Mouse (Mus musculus): Measurements from ENCODE around the gene Agfg2. TPM values are rescaled to one million over a fixed set of nuclear protein-coding genes. Genes with fewer than 3 reads are reported as not detected.
"Not testable (repeated sequence)": the region's sequence is repeated elsewhere in the genome, so short reads cannot be mapped to it uniquely, and the experiment has no call there.

The Agfg2 gene
- polyA plus RNA-seq, 1 experiment from 2014 or later: 16.6 TPM

DNA sequence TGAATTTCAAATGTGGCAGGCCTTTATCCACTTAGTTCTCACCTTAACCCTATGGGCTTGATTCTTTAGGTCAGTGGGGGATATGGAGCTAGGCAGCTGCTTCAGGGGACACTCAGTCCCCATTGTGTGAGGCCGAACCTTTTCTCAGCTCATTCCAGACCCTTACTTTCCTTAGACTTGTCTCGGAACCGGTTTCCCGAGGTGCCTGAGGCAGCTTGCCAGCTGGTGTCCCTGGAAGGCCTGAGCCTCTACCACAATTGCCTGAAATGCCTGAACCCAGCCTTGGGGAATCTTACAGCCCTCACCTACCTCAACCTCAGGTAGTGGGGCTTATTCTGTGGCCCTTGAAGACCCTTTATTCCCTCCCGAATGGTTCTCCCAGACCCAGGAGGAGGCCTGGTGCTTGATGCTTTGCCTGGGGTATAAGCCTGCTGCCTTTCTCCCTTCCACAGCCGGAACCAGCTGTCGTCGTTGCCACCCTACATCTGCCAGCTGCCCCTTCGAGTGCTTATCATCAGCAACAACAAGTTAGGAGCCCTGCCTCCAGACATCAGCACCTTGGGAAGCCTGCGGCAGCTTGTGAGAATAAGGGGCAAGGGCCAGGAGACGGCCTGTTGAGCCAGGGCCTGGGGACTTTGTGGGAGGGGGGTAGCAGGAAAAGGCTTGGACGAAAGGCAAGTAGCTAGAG lies 51.0 kb downstream of the Agfg2 start:
- no peak for ATAC-seq (ENCODE audit: low read depth)
- peak overlapping the region; percentile 32; the same call in 1 of the 2 replicates for H3K9ac ChIP-seq
- peaks cover 47% of the 10 kb centered on the region for H3K36me3 ChIP-seq
- no peaks in the 10 kb centered on the region for H3K9me3 ChIP-seq
- H3K27ac ChIP-seq (replicated peaks): no peak overlapping the region
- no peaks in the 10 kb centered on the region for H3K27me3 ChIP-seq
- no peak overlapping the region for H3K4me3 ChIP-seq
- peaks cover 38% of the 10 kb centered on the region for H3K4me1 ChIP-seq (replicated peaks)
- WGBS: 78% methylated on average over 12 of the region's 12 CpGs
- H3K4me2 ChIP-seq: no peak overlapping the region

DNA sequence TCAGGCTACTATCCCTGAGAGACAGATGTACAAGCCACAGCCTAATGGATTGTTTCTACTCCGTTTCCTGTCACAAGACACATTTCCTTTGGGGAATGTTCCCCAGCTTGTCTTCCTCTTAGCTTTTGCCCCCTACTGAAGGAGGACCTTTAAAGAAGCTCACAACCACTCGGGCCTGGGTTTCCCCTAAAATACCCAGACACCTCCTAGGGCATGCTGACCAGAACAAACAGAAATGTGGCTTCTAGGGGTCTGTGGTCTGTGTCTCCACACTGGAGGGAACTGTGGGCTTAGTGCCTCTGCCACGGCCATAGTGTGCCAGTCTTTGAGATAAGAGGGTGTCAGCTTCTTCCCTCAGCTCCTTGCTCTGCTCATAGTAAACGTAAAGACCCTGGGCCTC lies 52.9 kb downstream of the Agfg2 start:
- peaks cover 49% of the 10 kb centered on the region for H3K4me1 ChIP-seq (replicated peaks)
- peaks cover 27% of the 10 kb centered on the region for H3K36me3 ChIP-seq
- peak overlapping the region; percentile 86 for H3K4me2 ChIP-seq
- ATAC-seq (ENCODE audit: low read depth): no peak
- H3K27ac ChIP-seq (replicated peaks): peak overlapping the region; percentile 94
- 76% methylated on average over 4 of the region's 4 CpGs for WGBS
- H3K9me3 ChIP-seq: no peaks in the 10 kb centered on the region
- H3K4me3 ChIP-seq: peak overlapping the region; percentile 83
- no peaks in the 10 kb centered on the region for H3K27me3 ChIP-seq
- H3K9ac ChIP-seq: peak overlapping the region; percentile 86

DNA sequence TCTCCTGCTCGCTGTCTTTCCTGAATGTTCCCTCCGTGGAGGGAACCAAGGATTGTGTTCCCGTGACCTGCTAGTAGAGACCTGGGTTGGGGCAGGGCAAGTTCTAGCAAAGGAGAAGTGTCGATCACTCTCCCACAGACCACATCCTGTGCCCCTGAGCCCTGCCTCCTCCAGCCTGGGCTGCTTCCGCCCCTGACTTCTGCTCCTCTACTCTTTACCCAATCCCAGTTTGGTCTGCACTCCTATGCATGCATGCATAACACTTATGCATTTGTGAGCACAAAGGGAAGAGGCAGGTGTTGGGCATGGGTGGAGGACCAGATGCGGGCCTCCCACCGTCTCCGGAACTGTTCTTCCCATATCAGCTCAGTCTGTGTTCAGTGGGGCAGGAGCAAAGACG lies 53.4 kb downstream of the Agfg2 start:
- Histone ChIP-seq H3K4me2 (peak overlapping the region; percentile 86), H3K9me3 (no peaks in the 10 kb centered on the region), H3K27me3 (no peaks in the 10 kb centered on the region), H3K4me1 (replicated peaks) (peaks cover 49% of the 10 kb centered on the region), H3K36me3 (peaks cover 23% of the 10 kb centered on the region), H3K4me3 (peak overlapping the region; percentile 83), H3K27ac (replicated peaks) (peak overlapping the region; percentile 94), H3K9ac (peak overlapping the region; percentile 86)
- no peak for ATAC-seq (ENCODE audit: low read depth)
- WGBS: 58% methylated on average over 9 of the region's 9 CpGs

DNA sequence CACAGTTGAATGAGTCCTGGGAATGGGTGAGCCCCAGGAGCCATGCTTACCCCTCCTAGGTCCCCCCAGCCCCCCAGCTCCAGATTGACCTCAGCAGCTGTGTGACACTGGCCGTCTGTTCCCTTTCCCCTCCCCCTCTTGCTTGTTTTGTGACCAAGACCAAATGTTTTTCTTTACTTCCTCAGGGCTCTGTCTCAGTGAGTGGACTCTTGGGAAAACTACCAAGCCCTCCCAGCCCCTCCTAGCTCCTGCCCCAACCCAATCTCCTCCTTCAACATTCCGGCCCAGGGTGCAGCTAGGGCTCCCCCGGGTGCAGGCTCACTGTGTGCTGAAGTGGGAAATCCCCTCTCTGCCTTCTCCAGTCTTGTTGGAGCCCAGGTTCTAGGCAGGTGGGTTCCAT lies 53.9 kb downstream of the Agfg2 start:
- peak overlapping the region; percentile 86 for H3K9ac ChIP-seq
- H3K36me3 ChIP-seq: peaks cover 17% of the 10 kb centered on the region
- peak overlapping the region; percentile 94 for H3K27ac ChIP-seq (replicated peaks)
- ATAC-seq (ENCODE audit: low read depth): no peak
- H3K4me2 ChIP-seq: peak overlapping the region; percentile 86
- WGBS: 30% methylated on average over 3 of the region's 3 CpGs
- H3K27me3 ChIP-seq: no peaks in the 10 kb centered on the region
- no peaks in the 10 kb centered on the region for H3K9me3 ChIP-seq
- peaks cover 49% of the 10 kb centered on the region for H3K4me1 ChIP-seq (replicated peaks)
- H3K4me3 ChIP-seq: peak overlapping the region; percentile 83

DNA sequence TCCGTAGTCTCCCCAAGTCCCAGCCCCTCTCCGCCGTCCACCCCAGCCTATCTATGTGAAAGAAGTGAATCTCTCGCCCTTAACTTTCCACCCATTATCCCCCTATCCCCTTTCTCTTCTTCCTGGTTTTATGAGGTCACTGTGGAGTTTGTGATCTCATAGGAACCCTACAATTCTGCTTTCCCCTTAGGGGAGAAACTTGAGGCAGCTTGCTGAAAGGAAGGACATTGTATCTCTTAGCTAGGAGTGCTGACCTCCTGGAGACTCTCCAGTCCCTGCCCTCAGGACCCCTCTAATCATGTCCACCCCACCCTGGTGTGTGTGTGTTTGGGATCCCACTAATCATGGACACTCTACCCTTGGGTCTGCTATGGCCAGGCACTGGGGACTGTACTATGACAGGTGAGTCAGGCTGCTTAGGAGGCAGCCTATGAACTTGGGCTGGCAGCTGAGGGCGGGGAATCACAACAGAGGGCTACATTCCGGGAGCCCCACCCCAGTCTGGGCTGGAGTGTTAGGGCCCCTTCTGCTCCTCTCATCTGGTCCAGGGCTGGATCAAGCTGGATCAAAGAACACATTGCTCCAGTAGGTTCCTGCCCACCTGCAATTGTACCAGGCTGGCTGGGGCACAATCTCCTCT lies 54.5 kb downstream of the Agfg2 start:
- Histone ChIP-seq H3K9me3 (no peaks in the 10 kb centered on the region), H3K27ac (replicated peaks) (peak overlapping the region; percentile 94), H3K27me3 (no peaks in the 10 kb centered on the region), H3K4me2 (peak overlapping the region; percentile 86), H3K36me3 (peaks cover 12% of the 10 kb centered on the region), H3K9ac (peak overlapping the region; percentile 86), H3K4me1 (replicated peaks) (peaks cover 49% of the 10 kb centered on the region), H3K4me3 (peak overlapping the region; percentile 83)
- ATAC-seq (ENCODE audit: low read depth): no peak
- 23% methylated on average over 6 of the region's 6 CpGs for WGBS

DNA sequence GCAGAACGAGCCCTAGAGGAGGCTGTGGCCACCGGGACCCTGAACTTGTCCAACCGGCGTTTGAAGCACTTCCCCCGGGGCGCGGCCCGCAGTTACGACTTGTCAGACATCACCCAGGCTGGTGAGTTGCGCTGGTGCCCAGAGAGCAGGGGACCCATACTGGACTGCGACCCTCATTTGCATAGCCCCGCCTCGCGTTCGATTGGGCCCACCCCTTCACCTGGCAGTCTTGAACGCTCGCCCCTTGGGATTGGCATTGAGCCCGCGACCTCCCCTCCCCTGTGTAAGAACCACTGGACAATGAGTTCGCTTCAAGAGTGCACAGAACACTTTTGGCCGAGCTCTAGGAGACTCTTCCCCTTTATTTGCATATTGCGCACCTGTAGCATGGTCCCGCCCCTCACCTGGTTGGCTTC lies 55.2 kb downstream of the Agfg2 start:
- Histone ChIP-seq H3K9me3 (no peaks in the 10 kb centered on the region), H3K4me3 (peak overlapping the region; percentile 83), H3K27me3 (no peaks in the 10 kb centered on the region), H3K9ac (peak overlapping the region; percentile 86), H3K27ac (replicated peaks) (peak overlapping the region; percentile 94), H3K36me3 (peaks cover 9% of the 10 kb centered on the region), H3K4me1 (replicated peaks) (peaks cover 49% of the 10 kb centered on the region), H3K4me2 (peak overlapping the region; percentile 86)
- ATAC-seq (ENCODE audit: low read depth): peak; percentile 36
- under 1% methylated on average over 23 of the region's 23 CpGs for WGBS

DNA sequence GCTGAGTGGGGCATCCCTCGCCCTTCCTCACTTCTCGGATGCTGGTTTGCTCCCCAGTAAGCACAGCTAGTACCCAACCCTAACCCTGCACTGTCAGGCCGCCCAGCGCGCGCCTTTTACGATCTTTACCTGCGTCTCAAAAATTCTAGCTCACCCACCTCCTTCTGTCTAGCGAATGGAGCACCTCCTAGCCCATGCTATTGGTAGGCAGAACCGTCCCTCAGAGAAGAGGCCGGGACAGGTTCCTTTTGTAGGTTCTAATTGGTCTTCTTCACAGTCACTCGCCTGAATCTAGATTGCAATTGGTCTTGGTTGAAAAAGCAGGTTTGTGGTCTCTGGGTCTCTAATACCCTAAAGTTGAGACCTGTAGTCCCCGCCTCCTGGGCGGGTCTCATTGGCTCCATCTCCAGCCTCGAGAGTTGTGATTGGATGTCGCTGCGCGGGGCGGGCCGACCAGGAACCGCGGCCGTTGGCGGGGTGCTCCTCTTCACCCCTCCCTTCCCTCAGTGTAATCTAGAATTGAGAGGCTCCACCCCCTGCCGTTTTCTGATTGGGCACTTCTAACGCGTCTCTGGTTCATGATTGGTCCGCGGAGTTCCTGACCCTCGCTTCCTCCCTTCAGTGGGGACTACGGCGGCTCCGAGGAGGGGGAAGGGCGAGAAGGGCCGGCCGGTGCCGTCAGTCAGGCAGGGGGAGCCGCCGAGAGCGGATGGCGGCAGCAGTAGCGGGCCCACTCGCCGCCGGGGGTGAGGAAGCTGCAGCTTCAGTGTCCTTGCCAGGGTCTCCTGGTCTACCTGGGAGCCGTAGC lies 55.8 kb downstream of the Agfg2 start, which contains the start of the genes Fbxo24, Lrch4 and Gm20605:
TSS of gene Fbxo24 (minus strand) at position 505 of the 808 bp plus-strand sequence.
TSS of gene Lrch4 (plus strand) at position 624 of the 808 bp plus-strand sequence.
TSS of gene Gm20605 (plus strand) at position 678 of the 808 bp plus-strand sequence.
- Histone ChIP-seq H3K9ac (peak within 1 kb of the TSS; percentile 86), H3K4me2 (peak within 1 kb of the TSS; percentile 86), H3K27me3 (no peaks in the 10 kb centered on the region), H3K9me3 (no peaks in the 10 kb centered on the region), H3K27ac (replicated peaks) (peak within 1 kb of the TSS; percentile 94), H3K4me3 (peak within 1 kb of the TSS; percentile 83), H3K4me1 (replicated peaks) (peaks cover 49% of the 10 kb centered on the region), H3K36me3 (peaks cover 3% of the 10 kb centered on the region)
- WGBS: under 1% methylated on average over 45 of the region's 46 CpGs
- peak; percentile 98 for ATAC-seq (ENCODE audit: low read depth)

DNA sequence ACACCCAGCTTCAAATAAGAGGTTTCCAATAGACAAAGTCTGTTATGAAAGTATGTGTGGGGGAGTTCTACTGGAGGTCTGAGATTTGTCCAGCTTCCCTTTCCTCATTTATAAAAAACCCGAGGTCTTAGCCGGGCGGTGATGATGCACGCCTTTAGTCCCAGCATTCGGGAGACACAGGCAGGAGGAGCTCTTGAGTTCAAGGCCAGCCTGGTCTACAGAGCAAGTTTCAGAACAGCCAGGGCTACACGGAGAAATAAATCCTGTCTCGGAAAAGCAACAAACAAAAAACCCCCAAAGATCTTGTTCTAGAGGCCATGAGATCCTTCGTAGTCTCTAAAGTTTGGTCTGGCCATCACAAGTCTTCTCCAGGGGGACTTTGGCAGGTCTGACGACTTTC lies 56.5 kb downstream of the Agfg2 start:
- Histone ChIP-seq H3K27ac (replicated peaks) (peak overlapping the region; percentile 93), H3K9me3 (no peaks in the 10 kb centered on the region; the same call in 1 of the 2 replicates), H3K4me3 (peak overlapping the region; percentile 83), H3K4me1 (replicated peaks) (peaks cover 45% of the 10 kb centered on the region), H3K27me3 (no peaks in the 10 kb centered on the region), H3K4me2 (peak overlapping the region; percentile 65), H3K9ac (peak overlapping the region; percentile 80), H3K36me3 (no peaks in the 10 kb centered on the region)
- no peak for ATAC-seq (ENCODE audit: low read depth)
- WGBS: 3% methylated on average over 9 of the region's 9 CpGs

DNA sequence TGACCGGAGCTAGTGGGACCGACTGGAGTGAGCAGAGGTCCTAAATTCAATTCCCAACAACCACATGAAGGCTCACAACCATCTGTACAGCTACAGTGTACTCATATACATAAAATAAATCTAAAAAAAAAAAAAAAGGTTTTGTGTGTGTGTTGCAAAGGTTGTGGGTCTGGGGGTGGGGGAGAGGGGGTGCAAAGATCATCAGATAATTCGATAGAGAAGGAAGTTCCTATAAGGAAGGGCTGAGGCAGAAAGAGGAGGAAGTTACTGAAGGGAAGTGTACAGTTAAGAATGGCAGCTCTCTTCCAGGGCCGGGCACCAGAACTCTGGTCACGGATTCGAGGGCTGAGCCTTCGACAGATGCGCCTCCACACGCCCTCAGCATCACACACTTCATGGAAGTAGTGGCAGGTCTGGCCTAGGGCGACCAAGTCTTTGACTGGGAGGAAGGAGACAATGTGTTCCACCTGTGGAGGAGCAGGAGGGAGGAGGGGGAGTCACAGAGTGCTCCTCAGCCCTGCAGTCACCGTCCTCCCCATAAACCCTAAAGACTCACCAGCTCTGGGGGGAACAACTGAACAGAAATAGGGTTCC lies 60.5 kb downstream of the Agfg2 start:
- 88% methylated on average over 11 of the region's 11 CpGs for WGBS
- no peak overlapping the region for H3K4me2 ChIP-seq
- no peak overlapping the region for H3K9ac ChIP-seq
- H3K4me1 ChIP-seq (replicated peaks): peaks cover 11% of the 10 kb centered on the region
- no peaks in the 10 kb centered on the region for H3K27me3 ChIP-seq
- H3K36me3 ChIP-seq: no peaks in the 10 kb centered on the region
- H3K27ac ChIP-seq (replicated peaks): no peak overlapping the region
- H3K4me3 ChIP-seq: no peak overlapping the region
- ATAC-seq (ENCODE audit: low read depth): no peak
- H3K9me3 ChIP-seq: no peaks in the 10 kb centered on the region; the same call in 1 of the 2 replicates

DNA sequence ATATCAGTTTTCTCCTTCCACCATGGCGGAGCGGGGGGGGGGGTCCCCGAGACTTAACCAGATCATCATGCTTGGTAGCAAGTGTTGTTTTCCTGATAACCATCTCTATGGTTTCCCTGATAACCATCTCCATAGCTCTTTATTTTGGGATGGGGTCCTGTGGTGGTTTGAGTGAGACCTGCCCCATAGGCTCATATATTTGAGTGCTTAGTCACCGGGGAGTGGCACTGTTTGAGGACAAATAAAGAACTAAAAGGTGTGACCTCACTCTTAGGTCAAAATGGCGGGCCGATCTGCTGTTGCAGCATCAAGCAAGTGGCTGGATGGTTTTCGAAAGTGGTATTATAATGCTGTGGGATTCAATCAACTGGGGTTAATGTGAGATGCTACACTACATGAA lies 69.2 kb downstream of the Agfg2 start:
- WGBS: 89% methylated on average over 7 of the region's 7 CpGs
- Histone ChIP-seq H3K27ac (replicated peaks) (no peak overlapping the region), H3K36me3 (no peaks in the 10 kb centered on the region), H3K4me2 (no peak overlapping the region), H3K4me3 (no peak overlapping the region), H3K27me3 (no peaks in the 10 kb centered on the region), H3K4me1 (replicated peaks) (peaks cover 5% of the 10 kb centered on the region; the same call in 1 of the 2 replicates), H3K9me3 (no peaks in the 10 kb centered on the region), H3K9ac (no peak overlapping the region)
- ATAC-seq (ENCODE audit: low read depth): no peak

DNA sequence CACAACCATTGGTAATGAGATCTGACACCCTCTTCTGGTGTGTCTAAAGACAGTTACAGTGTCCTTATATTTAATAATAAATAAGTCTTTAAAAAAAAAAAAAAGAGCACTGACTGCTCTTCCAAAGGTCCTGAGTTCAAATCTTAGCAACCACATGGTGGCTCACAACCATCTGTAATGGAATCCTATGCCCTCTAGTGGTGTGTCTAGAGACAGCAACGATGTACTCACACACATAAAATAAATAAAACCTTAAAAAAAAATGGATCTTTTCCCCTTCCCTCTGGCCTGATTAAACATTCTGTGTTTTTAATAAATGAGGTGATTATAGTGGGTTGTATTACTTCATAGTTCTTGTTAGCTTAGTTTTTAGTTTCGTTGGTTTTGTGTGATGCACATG lies 69.6 kb downstream of the Agfg2 start:
- H3K9me3 ChIP-seq; ATAC-seq (ENCODE audit: low read depth); H3K4me3 ChIP-seq; H3K4me1 ChIP-seq (replicated peaks); H3K9ac ChIP-seq; H3K36me3 ChIP-seq; H3K4me2 ChIP-seq; H3K27ac ChIP-seq (replicated peaks); H3K27me3 ChIP-seq: not testable (repeated sequence)
- 88% methylated on average over 2 of the region's 2 CpGs for WGBS

All from neural tube, embryonic 13.5 days (tissue).